Mouse (Mus musculus): ENCODE results near the gene Sec24c.

Gene Sec24c

GRCm38 (mm10) chr14:20735892-20736390, 61.8 kb downstream of the Sec24c start:
- DNase-seq (ENCODE audit: low read depth), result no peak

GRCm38 (mm10) chr14:20737306-20737705, 63.2 kb downstream of the Sec24c start:
- peak; percentile 56 for DNase-seq (ENCODE audit: low read depth)

- no peak for DNase-seq (ENCODE audit: low read depth)
These were observed 64.4 kb downstream of the Sec24c start for GRCm38 (mm10) chr14:20738511-20738910.

GRCm38 (mm10) chr14:20741301-20741700, 67.2 kb downstream of the Sec24c start:
- DNase-seq (ENCODE audit: low read depth), result no peak

- no peak for DNase-seq (ENCODE audit: low read depth)
These were observed 69.5 kb downstream of the Sec24c start for GRCm38 (mm10) chr14:20743614-20744013.

All from induced T-regulatory cell, adult 2 months (primary cell).